Mouse (Mus musculus): Measurements from ENCODE around the gene Slc19a1. TPM values are rescaled to one million over a fixed set of nuclear protein-coding genes. Genes with fewer than 3 reads are reported as not detected.

Slc19a1 gene
- polyA plus RNA-seq, 1 experiment, result 39.5 TPM

- Histone ChIP-seq H3K27me3 (ENCODE audit: control insufficient read depth, insufficient read depth, low read length) (no peaks in the 10 kb centered on the region), H3K4me1 (ENCODE audit: control insufficient read depth, insufficient read depth, low read length) (peaks cover 6% of the 10 kb centered on the region), H3K4me3 (replicated peaks; ENCODE audit: insufficient read depth, low read depth, low read length) (no peak overlapping the region), H3K27ac (ENCODE audit: insufficient read depth, low read length) (peak overlapping the region; percentile 15; the same call in 1 of the 2 replicates)
- WGBS, result 14% methylated on average over 5 of the region's 5 CpGs
- TF ChIP-seq POLR2A (IDR thresholded peaks at IDR 0.05; ENCODE audit: borderline replicate concordance, insufficient read depth, low read length), result no peak
- peak; percentile 33 to 68 for DNase-seq
Observed at GRCm38 (mm10) chr10:77082921-77083320, 50.9 kb downstream of the Slc19a1 start.

- 52% methylated on average over 1 of the region's 1 CpGs for WGBS
- Histone ChIP-seq H3K27ac (ENCODE audit: insufficient read depth, low read length) (no peak overlapping the region), H3K4me3 (replicated peaks; ENCODE audit: insufficient read depth, low read depth, low read length) (no peak overlapping the region), H3K4me1 (ENCODE audit: control insufficient read depth, insufficient read depth, low read length) (peaks cover 6% of the 10 kb centered on the region), H3K27me3 (ENCODE audit: control insufficient read depth, insufficient read depth, low read length) (no peaks in the 10 kb centered on the region)
- no peak for DNase-seq
- TF ChIP-seq CTCF (IDR thresholded peaks at IDR 0.05; ENCODE audit: borderline replicate concordance, insufficient read depth, low read depth, low read length), result no peak
- TF ChIP-seq POLR2A (IDR thresholded peaks at IDR 0.05; ENCODE audit: borderline replicate concordance, insufficient read depth, low read length), result no peak
Observed at GRCm38 (mm10) chr10:77084568-77084967, 52.5 kb downstream of the Slc19a1 start.

GRCm38 (mm10) chr10:77089336-77089735 is 57.3 kb downstream of the Slc19a1 start:
- Histone ChIP-seq H3K27me3 (ENCODE audit: control insufficient read depth, insufficient read depth, low read length) (no peaks in the 10 kb centered on the region), H3K4me3 (replicated peaks; ENCODE audit: insufficient read depth, low read depth, low read length) (no peak overlapping the region), H3K27ac (ENCODE audit: insufficient read depth, low read length) (no peak overlapping the region), H3K4me1 (ENCODE audit: control insufficient read depth, insufficient read depth, low read length) (peaks cover 5% of the 10 kb centered on the region)
- 55% methylated on average over 8 of the region's 8 CpGs for WGBS
- DNase-seq, result no peak
- TF ChIP-seq POLR2A (IDR thresholded peaks at IDR 0.05; ENCODE audit: borderline replicate concordance, insufficient read depth, low read length) (no peak), CTCF (IDR thresholded peaks at IDR 0.05; ENCODE audit: borderline replicate concordance, insufficient read depth, low read depth, low read length) (no peak)

GRCm38 (mm10) chr10:77090063-77090462 is 58.0 kb downstream of the Slc19a1 start:
- no peak for TF ChIP-seq POLR2A (IDR thresholded peaks at IDR 0.05; ENCODE audit: borderline replicate concordance, insufficient read depth, low read length)
- TF ChIP-seq CTCF (IDR thresholded peaks at IDR 0.05; ENCODE audit: borderline replicate concordance, insufficient read depth, low read depth, low read length), result no peak
- Histone ChIP-seq H3K27ac (ENCODE audit: insufficient read depth, low read length) (no peak overlapping the region), H3K4me1 (ENCODE audit: control insufficient read depth, insufficient read depth, low read length) (peaks cover 5% of the 10 kb centered on the region), H3K27me3 (ENCODE audit: control insufficient read depth, insufficient read depth, low read length) (no peaks in the 10 kb centered on the region), H3K4me3 (replicated peaks; ENCODE audit: insufficient read depth, low read depth, low read length) (no peak overlapping the region)
- 86% methylated on average over 5 of the region's 5 CpGs for WGBS
- DNase-seq, result no peak

GRCm38 (mm10) chr10:77091538-77092097 is 59.6 kb downstream of the Slc19a1 start:
- H3K4me3 ChIP-seq (replicated peaks; ENCODE audit: insufficient read depth, low read depth, low read length), result no peak overlapping the region
- no peak for DNase-seq
- H3K27ac ChIP-seq (ENCODE audit: insufficient read depth, low read length), result no peak overlapping the region
- H3K27me3 ChIP-seq (ENCODE audit: control insufficient read depth, insufficient read depth, low read length), result no peaks in the 10 kb centered on the region
- TF ChIP-seq CTCF (IDR thresholded peaks at IDR 0.05; ENCODE audit: borderline replicate concordance, insufficient read depth, low read depth, low read length), result no peak
- H3K4me1 ChIP-seq (ENCODE audit: control insufficient read depth, insufficient read depth, low read length), result peaks cover 5% of the 10 kb centered on the region
- 73% methylated on average over 4 of the region's 4 CpGs for WGBS

- TF ChIP-seq CTCF (IDR thresholded peaks at IDR 0.05; ENCODE audit: borderline replicate concordance, insufficient read depth, low read depth, low read length) (no peak), POLR2A (IDR thresholded peaks at IDR 0.05; ENCODE audit: borderline replicate concordance, insufficient read depth, low read length) (no peak)
- Histone ChIP-seq H3K4me3 (replicated peaks; ENCODE audit: insufficient read depth, low read depth, low read length) (no peak overlapping the region), H3K4me1 (ENCODE audit: control insufficient read depth, insufficient read depth, low read length) (peaks cover 5% of the 10 kb centered on the region), H3K27me3 (ENCODE audit: control insufficient read depth, insufficient read depth, low read length) (no peaks in the 10 kb centered on the region), H3K27ac (ENCODE audit: insufficient read depth, low read length) (no peak overlapping the region)
- peak; percentile 47 to 80 for DNase-seq
Observed at GRCm38 (mm10) chr10:77093817-77094216, 61.8 kb downstream of the Slc19a1 start.

GRCm38 (mm10) chr10:77095666-77096065 is 63.6 kb downstream of the Slc19a1 start:
- TF ChIP-seq CTCF (IDR thresholded peaks at IDR 0.05; ENCODE audit: borderline replicate concordance, insufficient read depth, low read depth, low read length) (no peak), POLR2A (IDR thresholded peaks at IDR 0.05; ENCODE audit: borderline replicate concordance, insufficient read depth, low read length) (no peak)
- 97% methylated on average over 3 of the region's 3 CpGs for WGBS

GRCm38 (mm10) chr10:77097006-77097889 is 65.2 kb downstream of the Slc19a1 start:
- WGBS, result 61% methylated on average over 12 of the region's 12 CpGs
- DNase-seq, result no peak
- Histone ChIP-seq H3K4me1 (ENCODE audit: control insufficient read depth, insufficient read depth, low read length) (peaks cover 5% of the 10 kb centered on the region), H3K27ac (ENCODE audit: insufficient read depth, low read length) (no peak overlapping the region), H3K4me3 (replicated peaks; ENCODE audit: insufficient read depth, low read depth, low read length) (no peak overlapping the region), H3K27me3 (ENCODE audit: control insufficient read depth, insufficient read depth, low read length) (no peaks in the 10 kb centered on the region)
- TF ChIP-seq POLR2A (IDR thresholded peaks at IDR 0.05; ENCODE audit: borderline replicate concordance, insufficient read depth, low read length), result no peak
- TF ChIP-seq CTCF (IDR thresholded peaks at IDR 0.05; ENCODE audit: borderline replicate concordance, insufficient read depth, low read depth, low read length), result no peak

More at GRCm38 (mm10) chr10:77095666-77096065, 63.6 kb downstream of the Slc19a1 start:
- DNase-seq, result no peak
- Histone ChIP-seq H3K27ac (ENCODE audit: insufficient read depth, low read length) (no peak overlapping the region), H3K27me3 (ENCODE audit: control insufficient read depth, insufficient read depth, low read length) (no peaks in the 10 kb centered on the region), H3K4me1 (ENCODE audit: control insufficient read depth, insufficient read depth, low read length) (peaks cover 5% of the 10 kb centered on the region), H3K4me3 (replicated peaks; ENCODE audit: insufficient read depth, low read depth, low read length) (no peak overlapping the region)

Measured in cerebellum, adult 2 months (tissue).